Mouse (Mus musculus): ENCODE data around the gene Ptdss2. TPM values are rescaled to one million over a fixed set of nuclear protein-coding genes. Genes with fewer than 3 reads are reported as not detected.

The Ptdss2 gene
- total RNA-seq, 2 experiments from 2014 or later: 5.8 to 9.2 TPM

- peak; percentile 72 for ATAC-seq (replicated peaks; ENCODE audit: poor library complexity)
These were observed 50.2 kb downstream of the Ptdss2 start, which contains the start of gene Rnh1 for GRCm38 (mm10) chr7:141172116-141173006. Rnh1 (minus strand) TSS chr7:141172857.

- no peak for ATAC-seq (replicated peaks; ENCODE audit: poor library complexity)
These were observed 51.2 kb downstream of the Ptdss2 start for GRCm38 (mm10) chr7:141173323-141173850.

GRCm38 (mm10) chr7:141175068-141175467 lies 52.9 kb downstream of the Ptdss2 start:
- no peak for ATAC-seq (replicated peaks; ENCODE audit: poor library complexity)

- ATAC-seq (replicated peaks; ENCODE audit: poor library complexity): peak; percentile 72
These were observed 54.0 kb downstream of the Ptdss2 start for GRCm38 (mm10) chr7:141176173-141176572.

GRCm38 (mm10) chr7:141188194-141188593 lies 66.0 kb downstream of the Ptdss2 start:
- ATAC-seq (replicated peaks; ENCODE audit: poor library complexity): no peak

- no peak for ATAC-seq (replicated peaks; ENCODE audit: poor library complexity)
These were observed 66.6 kb downstream of the Ptdss2 start for GRCm38 (mm10) chr7:141188733-141189132.

GRCm38 (mm10) chr7:141190220-141190619 lies 68.0 kb downstream of the Ptdss2 start:
- no peak for ATAC-seq (replicated peaks; ENCODE audit: poor library complexity)

- no peak for ATAC-seq (replicated peaks; ENCODE audit: poor library complexity)
These were observed 68.9 kb downstream of the Ptdss2 start for GRCm38 (mm10) chr7:141191036-141191435.

- ATAC-seq (replicated peaks; ENCODE audit: poor library complexity): no peak
These were observed 69.9 kb downstream of the Ptdss2 start for GRCm38 (mm10) chr7:141191796-141192685.

GRCm38 (mm10) chr7:141192776-141193347 lies 70.7 kb downstream of the Ptdss2 start:
- 0 out of 2 replicates have a peak, but pooled peaks have one; percentile 9 for ATAC-seq (replicated peaks; ENCODE audit: poor library complexity)

- ATAC-seq (replicated peaks; ENCODE audit: poor library complexity): peak; percentile 0; the same call in 1 of the 2 replicates
These were observed 71.2 kb downstream of the Ptdss2 start for GRCm38 (mm10) chr7:141193348-141193856.

- ATAC-seq (replicated peaks; ENCODE audit: poor library complexity): peak; percentile 90
These were observed 71.8 kb downstream of the Ptdss2 start, which contains the start of the genes Hras and Lrrc56 for GRCm38 (mm10) chr7:141193948-141194347. Hras (minus strand) TSS chr7:141194005. Lrrc56 (plus strand) TSS chr7:141194157.

- ATAC-seq (replicated peaks; ENCODE audit: poor library complexity): no peak
These were observed 72.2 kb downstream of the Ptdss2 start for GRCm38 (mm10) chr7:141194409-141194808.

- ATAC-seq (replicated peaks; ENCODE audit: poor library complexity): peak; percentile 69
These were observed 72.6 kb downstream of the Ptdss2 start for GRCm38 (mm10) chr7:141194830-141195229.

GRCm38 (mm10) chr7:141195754-141196153 lies 73.6 kb downstream of the Ptdss2 start:
- ATAC-seq (replicated peaks; ENCODE audit: poor library complexity): no peak

GRCm38 (mm10) chr7:141196619-141197282 lies 74.6 kb downstream of the Ptdss2 start:
- ATAC-seq (replicated peaks; ENCODE audit: poor library complexity): no peak

GRCm38 (mm10) chr7:141198121-141198520 lies 75.9 kb downstream of the Ptdss2 start:
- ATAC-seq (replicated peaks; ENCODE audit: poor library complexity): no peak

GRCm38 (mm10) chr7:141204546-141204945 lies 82.4 kb downstream of the Ptdss2 start:
- ATAC-seq (replicated peaks; ENCODE audit: poor library complexity): no peak

- ATAC-seq (replicated peaks; ENCODE audit: poor library complexity): no peak
These were observed 83.3 kb downstream of the Ptdss2 start for GRCm38 (mm10) chr7:141205504-141205903.

Measured in megakaryocyte progenitor cell, adult 5-6 weeks (primary cell).